Mouse (Mus musculus): Measurements from ENCODE around the gene Rars2. TPM values are rescaled to one million over a fixed set of nuclear protein-coding genes. Genes with fewer than 3 reads are reported as not detected.
A peak's percentile ranks its signal among the peaks of the same experiment; 100 is the strongest.

Rars2 gene
- polyA plus RNA-seq, 1 experiment from 2014 or later = 49.0 TPM

GRCm38 (mm10) chr4:34613571-34614145 is 1.1 kb upstream of the Rars2 start:
- Histone ChIP-seq H3K9me3 (replicated peaks) (no peaks in the 10 kb centered on the region), H3K9ac (peak overlapping the region; percentile 97), H3K27ac (no peak overlapping the region), H3K4me1 (replicated peaks) (peaks cover 23% of the 10 kb centered on the region), H3K4me3 (peak overlapping the region; percentile 87), H3K4me2 (peak overlapping the region; percentile 79), H3K27me3 (no peaks in the 10 kb centered on the region), H3K36me3 (peaks cover 10% of the 10 kb centered on the region)
- no peak for ATAC-seq (replicated peaks; ENCODE audit: insufficient number of reproducible peaks, insufficient read depth, low FRiP score, low read depth)
- WGBS = 63% methylated on average over 6 of the region's 6 CpGs

GRCm38 (mm10) chr4:34615303-34615702 is 546 bp downstream of the Rars2 start:
- peak overlapping the region; percentile 87 for H3K4me3 ChIP-seq
- H3K27me3 ChIP-seq = no peaks in the 10 kb centered on the region
- 1% methylated on average over 13 of the region's 13 CpGs for WGBS
- peak overlapping the region; percentile 97 for H3K9ac ChIP-seq
- ATAC-seq (replicated peaks; ENCODE audit: insufficient number of reproducible peaks, insufficient read depth, low FRiP score, low read depth) = no peak
- H3K27ac ChIP-seq = peak overlapping the region; percentile 89
- no peaks in the 10 kb centered on the region for H3K9me3 ChIP-seq (replicated peaks)
- no peaks in the 10 kb centered on the region for H3K36me3 ChIP-seq
- peak overlapping the region; percentile 79 for H3K4me2 ChIP-seq
- H3K4me1 ChIP-seq (replicated peaks) = peaks cover 23% of the 10 kb centered on the region

- ATAC-seq (replicated peaks; ENCODE audit: insufficient number of reproducible peaks, insufficient read depth, low FRiP score, low read depth) = no peak
- 76% methylated on average over 8 of the region's 8 CpGs for WGBS
- Histone ChIP-seq H3K4me2 (peak overlapping the region; percentile 79), H3K9me3 (replicated peaks) (no peaks in the 10 kb centered on the region), H3K9ac (0 out of 2 replicates have a peak overlapping the region, but pooled peaks have one; percentile 97), H3K36me3 (no peaks in the 10 kb centered on the region), H3K4me1 (replicated peaks) (peaks cover 23% of the 10 kb centered on the region), H3K27me3 (no peaks in the 10 kb centered on the region), H3K4me3 (peak overlapping the region; percentile 87; the same call in 1 of the 2 replicates), H3K27ac (no peak overlapping the region)
Observed at GRCm38 (mm10) chr4:34616146-34616545, 1.4 kb downstream of the Rars2 start.

GRCm38 (mm10) chr4:34625556-34625955 is 10.8 kb downstream of the Rars2 start:
- H3K4me2 ChIP-seq = no peak overlapping the region
- peaks cover 23% of the 10 kb centered on the region for H3K36me3 ChIP-seq
- no peaks in the 10 kb centered on the region for H3K27me3 ChIP-seq
- ATAC-seq (replicated peaks; ENCODE audit: insufficient number of reproducible peaks, insufficient read depth, low FRiP score, low read depth) = no peak
- WGBS = 72% methylated on average over 4 of the region's 4 CpGs
- H3K4me1 ChIP-seq (replicated peaks) = no peaks in the 10 kb centered on the region
- H3K9ac ChIP-seq = no peak overlapping the region
- H3K27ac ChIP-seq = no peak overlapping the region
- H3K9me3 ChIP-seq (replicated peaks) = no peaks in the 10 kb centered on the region
- H3K4me3 ChIP-seq = no peak overlapping the region

- H3K27ac ChIP-seq = no peak overlapping the region
- no peak overlapping the region for H3K4me3 ChIP-seq
- H3K4me2 ChIP-seq = no peak overlapping the region
- H3K9me3 ChIP-seq (replicated peaks) = no peaks in the 10 kb centered on the region
- no peaks in the 10 kb centered on the region for H3K27me3 ChIP-seq
- 84% methylated on average over 6 of the region's 6 CpGs for WGBS
- no peak for ATAC-seq (replicated peaks; ENCODE audit: insufficient number of reproducible peaks, insufficient read depth, low FRiP score, low read depth)
- no peaks in the 10 kb centered on the region for H3K4me1 ChIP-seq (replicated peaks)
- H3K36me3 ChIP-seq = peaks cover 25% of the 10 kb centered on the region
- no peak overlapping the region for H3K9ac ChIP-seq
Observed at GRCm38 (mm10) chr4:34626401-34626800, 11.6 kb downstream of the Rars2 start.

GRCm38 (mm10) chr4:34629956-34630355 is 15.2 kb downstream of the Rars2 start:
- no peak overlapping the region for H3K9ac ChIP-seq
- no peak overlapping the region for H3K4me2 ChIP-seq
- ATAC-seq (replicated peaks; ENCODE audit: insufficient number of reproducible peaks, insufficient read depth, low FRiP score, low read depth) = no peak
- no peaks in the 10 kb centered on the region for H3K4me1 ChIP-seq (replicated peaks)
- H3K9me3 ChIP-seq (replicated peaks) = no peaks in the 10 kb centered on the region
- no peak overlapping the region for H3K4me3 ChIP-seq
- H3K27ac ChIP-seq = no peak overlapping the region
- 52% methylated on average over 1 of the region's 1 CpGs for WGBS
- H3K27me3 ChIP-seq = no peaks in the 10 kb centered on the region
- H3K36me3 ChIP-seq = peaks cover 33% of the 10 kb centered on the region

- Histone ChIP-seq H3K27me3 (no peaks in the 10 kb centered on the region), H3K36me3 (peaks cover 24% of the 10 kb centered on the region), H3K9ac (no peak overlapping the region), H3K4me2 (no peak overlapping the region), H3K27ac (no peak overlapping the region), H3K4me1 (replicated peaks) (no peaks in the 10 kb centered on the region), H3K4me3 (no peak overlapping the region), H3K9me3 (replicated peaks) (no peaks in the 10 kb centered on the region)
- WGBS = 89% methylated on average over 7 of the region's 7 CpGs
- ATAC-seq (replicated peaks; ENCODE audit: insufficient number of reproducible peaks, insufficient read depth, low FRiP score, low read depth) = no peak
Observed at GRCm38 (mm10) chr4:34634129-34634528, 19.4 kb downstream of the Rars2 start.

GRCm38 (mm10) chr4:34636036-34636435 is 21.3 kb downstream of the Rars2 start:
- no peak for ATAC-seq (replicated peaks; ENCODE audit: insufficient number of reproducible peaks, insufficient read depth, low FRiP score, low read depth)
- peaks cover 42% of the 10 kb centered on the region for H3K36me3 ChIP-seq
- 64% methylated on average over 5 of the region's 5 CpGs for WGBS

GRCm38 (mm10) chr4:34637386-34637785 is 22.6 kb downstream of the Rars2 start:
- no peak for ATAC-seq (replicated peaks; ENCODE audit: insufficient number of reproducible peaks, insufficient read depth, low FRiP score, low read depth)
- no peaks in the 10 kb centered on the region for H3K9me3 ChIP-seq (replicated peaks)
- peaks cover 39% of the 10 kb centered on the region for H3K36me3 ChIP-seq
- 90% methylated on average over 7 of the region's 7 CpGs for WGBS
- no peaks in the 10 kb centered on the region for H3K27me3 ChIP-seq
- no peak overlapping the region for H3K27ac ChIP-seq
- no peak overlapping the region for H3K9ac ChIP-seq
- H3K4me3 ChIP-seq = no peak overlapping the region
- no peak overlapping the region for H3K4me2 ChIP-seq
- H3K4me1 ChIP-seq (replicated peaks) = no peaks in the 10 kb centered on the region

More at GRCm38 (mm10) chr4:34636036-34636435, 21.3 kb downstream of the Rars2 start:
- no peaks in the 10 kb centered on the region for H3K27me3 ChIP-seq
- no peak overlapping the region for H3K9ac ChIP-seq
- no peaks in the 10 kb centered on the region for H3K9me3 ChIP-seq (replicated peaks)
- H3K4me1 ChIP-seq (replicated peaks) = no peaks in the 10 kb centered on the region
- no peak overlapping the region for H3K4me3 ChIP-seq
- H3K27ac ChIP-seq = no peak overlapping the region
- H3K4me2 ChIP-seq = no peak overlapping the region

GRCm38 (mm10) chr4:34637851-34638250 is 23.1 kb downstream of the Rars2 start:
- Histone ChIP-seq H3K27me3 (no peaks in the 10 kb centered on the region), H3K4me1 (replicated peaks) (no peaks in the 10 kb centered on the region), H3K9ac (no peak overlapping the region), H3K27ac (no peak overlapping the region), H3K9me3 (replicated peaks) (no peaks in the 10 kb centered on the region), H3K36me3 (peaks cover 41% of the 10 kb centered on the region), H3K4me3 (no peak overlapping the region), H3K4me2 (no peak overlapping the region)
- 83% methylated on average over 4 of the region's 4 CpGs for WGBS
- no peak for ATAC-seq (replicated peaks; ENCODE audit: insufficient number of reproducible peaks, insufficient read depth, low FRiP score, low read depth)

- no peak for ATAC-seq (replicated peaks; ENCODE audit: insufficient number of reproducible peaks, insufficient read depth, low FRiP score, low read depth)
- H3K27ac ChIP-seq = no peak overlapping the region
- no peak overlapping the region for H3K4me3 ChIP-seq
- H3K9ac ChIP-seq = no peak overlapping the region
- peaks cover 36% of the 10 kb centered on the region for H3K36me3 ChIP-seq
- H3K4me1 ChIP-seq (replicated peaks) = no peaks in the 10 kb centered on the region
- no peaks in the 10 kb centered on the region for H3K27me3 ChIP-seq
- 84% methylated on average over 5 of the region's 5 CpGs for WGBS
- no peak overlapping the region for H3K4me2 ChIP-seq
- H3K9me3 ChIP-seq (replicated peaks) = no peaks in the 10 kb centered on the region
Observed at GRCm38 (mm10) chr4:34639745-34640364, 25.1 kb downstream of the Rars2 start.

GRCm38 (mm10) chr4:34640731-34641130 is 26.0 kb downstream of the Rars2 start:
- no peak overlapping the region for H3K4me3 ChIP-seq
- 97% methylated on average over 3 of the region's 3 CpGs for WGBS
- H3K27ac ChIP-seq = no peak overlapping the region
- no peak overlapping the region for H3K4me2 ChIP-seq
- H3K9me3 ChIP-seq (replicated peaks) = no peaks in the 10 kb centered on the region
- ATAC-seq (replicated peaks; ENCODE audit: insufficient number of reproducible peaks, insufficient read depth, low FRiP score, low read depth) = no peak
- H3K27me3 ChIP-seq = no peaks in the 10 kb centered on the region
- no peak overlapping the region for H3K9ac ChIP-seq
- peaks cover 39% of the 10 kb centered on the region for H3K36me3 ChIP-seq
- H3K4me1 ChIP-seq (replicated peaks) = no peaks in the 10 kb centered on the region

Data from heart, embryonic 15.5 days (tissue).